Mouse (Mus musculus) liver, embryonic 11.5 days (tissue): ENCODE data around the gene Gm11627. TPM values are rescaled to one million over a fixed set of nuclear protein-coding genes. Genes with fewer than 3 reads are reported as not detected.

Experiments used
- ATAC-seq: fragments of 200-750 bp; cut with Nextera tagmentation; replicated peaks from 2 replicates; pipeline ENCODE4 v1.8.0; 2017; ENCODE audit warnings: moderate number of reproducible peaks, mild to moderate bottlenecking, moderate TSS enrichment, moderate library complexity; ENCODE audit not compliant: low FRiP score
- DNase-seq: peaks from one replicate; pipeline ENCODE4 v3.0.0-alpha.2; 2017; ENCODE audit warnings: low spot score
- H3K27ac ChIP-seq: fragments of 300-500 bp; sonication (generic); 2 replicates; pipeline ENCODE4 v1.5.1; 2014; ENCODE audit warnings: mild to moderate bottlenecking, low read depth, low read length, control low read depth
- H3K27me3 ChIP-seq: fragments of 300-500 bp; sonication (generic); replicated peaks from 2 replicates; pipeline ENCODE4 v1.6.1; 2014; ENCODE audit warnings: low read length, mixed read lengths; ENCODE audit not compliant: control insufficient read depth, insufficient read depth
- H3K36me3 ChIP-seq: fragments of 300-500 bp; sonication (generic); 2 replicates; pipeline ENCODE4 v1.6.1; 2014; ENCODE audit warnings: mild to moderate bottlenecking, low read length, moderate library complexity, mixed read lengths; ENCODE audit not compliant: control insufficient read depth, insufficient read depth
- H3K4me1 ChIP-seq: fragments of 300-500 bp; sonication (generic); replicated peaks from 2 replicates; pipeline ENCODE4 v1.6.1; 2014; ENCODE audit warnings: low read length, mixed read lengths; ENCODE audit not compliant: control insufficient read depth, insufficient read depth
- H3K4me2 ChIP-seq: fragments of 300-500 bp; sonication (generic); 2 replicates; pipeline ENCODE4 v1.6.1; 2014; ENCODE audit warnings: mild to moderate bottlenecking, control low read depth, moderate library complexity
- H3K4me3 ChIP-seq: fragments of 300-500 bp; sonication (generic); 2 replicates; pipeline ENCODE4 v1.5.1; 2014; ENCODE audit warnings: low read depth, low read length, control low read depth
- H3K9ac ChIP-seq: fragments of 300-500 bp; sonication (generic); 2 replicates; pipeline ENCODE4 v1.6.1; 2014; ENCODE audit warnings: low read depth, low read length, control low read depth
- H3K9me3 ChIP-seq: fragments of 300-500 bp; sonication (generic); 2 replicates; pipeline ENCODE4 v1.6.1; 2016; ENCODE audit warnings: low read length, inconsistent platforms, mixed read lengths; ENCODE audit not compliant: control insufficient read depth
- WGBS: fragments of 180-500 bp; shearing (Covaris S2); extraction: QIAGEN DNeasy Blood & Tissue Kit; methylation state at CpG from one replicate; pipeline ENCODE4 v1.1.7; 2014; 5-methylcytosine and 5-hydroxymethylcytosine counted together
- polyA plus RNA-seq: library from polyadenylated mRNA; unstranded; fragments of >200 nt; fragmentation: Nextera tagmentation; extraction: Ambion mirVana; gene quantifications from 2 replicates; pipeline ENCODE4 v1.2.1, GENCODE M21; 2014

The Gm11627 gene
- polyA plus RNA-seq = 1.2 and 1.4 TPM in 2 replicates

DNA sequence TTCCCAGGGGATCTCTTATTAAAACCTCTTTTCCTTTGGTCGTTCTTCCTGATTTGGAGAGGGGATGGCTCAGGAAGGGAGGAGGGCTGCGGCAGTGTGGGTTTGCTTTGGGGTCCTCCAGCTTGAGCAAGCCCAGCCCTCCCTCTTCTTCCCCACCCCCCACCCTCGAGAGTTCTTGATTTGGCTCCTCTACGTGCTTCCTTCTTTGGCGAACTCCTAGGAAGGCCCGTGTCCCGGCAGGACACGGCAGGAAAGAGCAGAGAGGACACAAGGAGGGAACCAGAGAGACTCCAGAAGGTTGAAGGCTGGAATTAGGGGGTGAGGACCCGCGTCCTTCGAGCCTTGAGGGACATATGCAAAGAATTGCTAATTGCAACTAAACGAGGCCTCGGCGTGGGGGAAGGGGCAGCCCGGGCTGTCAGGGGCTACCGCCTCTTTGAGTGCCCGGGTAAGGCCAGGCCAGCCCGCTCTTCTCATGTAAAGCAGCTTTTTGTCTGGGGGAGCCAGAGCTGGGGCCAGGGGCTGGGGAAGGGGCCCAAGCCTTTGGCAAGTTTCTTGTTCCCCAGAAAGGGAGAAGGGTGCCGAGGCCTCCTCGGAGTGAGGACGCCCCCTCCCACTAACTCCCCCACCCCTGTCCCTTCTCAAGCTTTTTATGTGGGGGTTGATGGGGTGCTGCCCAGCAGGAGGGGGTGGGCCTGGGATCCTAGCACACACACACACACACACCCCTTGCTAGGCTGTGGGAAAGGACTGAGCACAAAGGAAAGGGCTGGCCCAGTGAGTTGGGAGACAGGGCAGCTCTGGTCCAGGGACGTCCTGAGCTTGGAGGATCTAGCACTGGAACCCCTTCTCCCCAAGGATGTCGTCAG lies at the start of gene Gm11627:
Gene Gm11627, minus strand, starts transcription at position 297 of the 869 bp plus-strand sequence.
- ATAC-seq (no peak), DNase-seq (peak; percentile 44)
- Histone ChIP-seq H3K9me3 (no peaks in the 10 kb centered on the region), H3K4me1 (peaks cover 2% of the 10 kb centered on the region; the same call in 1 of the 2 replicates), H3K27ac (no peak within 1 kb of the TSS; the same call in 1 of the 2 replicates), H3K4me2 (peak within 1 kb of the TSS; percentile 67), H3K4me3 (peak within 1 kb of the TSS; percentile 37), H3K9ac (peak within 1 kb of the TSS; percentile 37), H3K36me3 (no peaks in the 10 kb centered on the region), H3K27me3 (peaks cover 11% of the 10 kb centered on the region)
- WGBS = 16% methylated on average over 23 of the region's 23 CpGs

DNA sequence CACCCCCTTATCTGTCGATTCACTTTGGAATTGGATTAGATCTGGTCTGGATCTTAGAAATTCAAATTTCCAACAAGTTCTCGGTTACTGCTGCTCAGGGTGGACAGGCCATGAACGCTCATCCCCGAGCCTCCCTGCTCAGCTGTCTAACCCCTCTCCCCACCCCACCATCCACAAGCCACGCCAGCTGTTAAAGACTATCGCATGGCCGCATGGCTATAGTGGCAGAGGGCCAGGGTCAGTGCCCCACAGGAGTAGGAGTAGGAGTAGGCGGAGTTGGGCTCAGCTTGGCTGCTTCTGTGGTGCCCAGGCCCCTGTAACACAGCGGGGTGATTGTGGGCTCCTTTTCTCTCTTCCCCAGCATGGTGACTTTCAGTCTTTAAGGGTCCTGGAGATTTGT lies 49.3 kb upstream of the Gm11627 start:
- Histone ChIP-seq H3K36me3 (no peaks in the 10 kb centered on the region), H3K27me3 (peaks cover 6% of the 10 kb centered on the region), H3K27ac (no peak overlapping the region), H3K4me3 (no peak overlapping the region), H3K9ac (no peak overlapping the region), H3K9me3 (no peaks in the 10 kb centered on the region), H3K4me2 (no peak overlapping the region), H3K4me1 (peaks cover 31% of the 10 kb centered on the region)
- no peak for DNase-seq
- ATAC-seq = no peak
- 72% methylated on average over 9 of the region's 9 CpGs for WGBS

DNA sequence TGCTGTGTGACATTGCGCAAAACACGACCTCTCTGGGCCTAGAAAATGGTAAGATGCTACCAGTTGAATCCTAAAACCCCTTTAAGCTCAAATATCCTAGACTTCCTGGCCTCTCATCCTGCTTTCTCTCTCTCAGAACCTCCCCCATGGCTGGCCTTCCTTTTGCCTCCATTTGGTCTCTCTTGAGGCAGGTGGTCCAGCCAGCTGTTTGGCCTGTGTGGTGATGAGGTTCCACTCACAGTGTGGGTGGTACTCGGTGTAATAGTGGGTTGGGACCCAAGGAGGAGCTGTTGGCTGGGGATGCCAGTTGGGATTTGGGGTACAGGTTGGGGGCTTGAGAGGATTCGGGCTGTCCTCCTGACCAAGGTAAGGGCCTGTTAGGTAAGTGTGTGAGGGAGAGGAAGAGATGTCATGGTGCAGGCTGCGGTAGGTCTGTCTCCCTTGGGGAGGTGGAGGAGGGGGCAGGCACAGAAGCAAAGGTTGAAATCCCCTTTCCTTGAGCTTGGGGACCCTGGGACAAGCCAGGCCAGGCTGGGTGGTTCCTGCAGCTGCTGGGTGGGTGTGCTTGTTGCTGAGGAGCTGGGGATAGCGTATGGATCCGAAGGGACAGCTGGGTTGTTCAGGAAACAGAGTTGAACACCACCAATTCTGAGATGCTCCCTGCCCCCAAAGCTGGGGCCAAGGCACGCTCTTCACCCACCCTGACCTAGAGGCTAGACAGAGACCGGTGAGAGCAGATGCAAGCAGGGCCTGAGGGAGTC lies 48.1 kb upstream of the Gm11627 start:
- no peaks in the 10 kb centered on the region for H3K9me3 ChIP-seq
- H3K27ac ChIP-seq = no peak overlapping the region
- H3K36me3 ChIP-seq = no peaks in the 10 kb centered on the region
- no peak overlapping the region for H3K4me3 ChIP-seq
- H3K4me2 ChIP-seq = no peak overlapping the region
- H3K4me1 ChIP-seq = peaks cover 23% of the 10 kb centered on the region
- WGBS = 82% methylated on average over 9 of the region's 9 CpGs
- H3K27me3 ChIP-seq = 0 out of 2 replicates have a peak, but pooled peaks cover 3% of the 10 kb centered on the region
- H3K9ac ChIP-seq = no peak overlapping the region
- DNase-seq (no peak), ATAC-seq (no peak)

DNA sequence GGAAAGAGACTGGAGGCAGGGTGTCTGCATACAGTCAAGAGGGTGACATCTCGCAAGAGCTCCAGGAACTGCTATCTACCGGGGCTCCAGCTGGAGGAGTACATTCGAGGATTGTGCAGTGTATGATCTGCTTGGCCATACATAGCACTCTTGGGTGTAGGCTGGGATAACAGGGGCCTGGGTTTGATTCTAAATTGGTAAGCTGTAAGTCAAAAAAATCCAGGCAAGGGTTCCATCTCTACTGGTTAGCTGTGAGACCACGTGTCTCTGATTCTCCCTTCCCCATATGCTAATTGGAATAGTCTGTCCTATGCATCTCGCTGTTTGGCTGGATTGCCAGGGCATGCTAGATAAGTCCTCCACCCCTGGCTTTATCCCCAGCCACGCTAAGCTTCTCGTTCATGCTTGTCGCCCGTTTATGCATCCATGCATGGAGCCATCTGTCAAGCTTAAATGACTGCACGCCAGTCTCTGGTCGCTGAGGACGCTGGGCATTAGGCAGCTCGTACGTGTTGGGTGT lies 45.7 kb upstream of the Gm11627 start:
- no peaks in the 10 kb centered on the region for H3K27me3 ChIP-seq
- no peak for DNase-seq
- peak overlapping the region; percentile 13; the same call in 1 of the 2 replicates for H3K4me2 ChIP-seq
- 60% methylated on average over 14 of the region's 14 CpGs for WGBS
- no peak overlapping the region for H3K4me3 ChIP-seq
- no peak for ATAC-seq
- H3K9me3 ChIP-seq = no peaks in the 10 kb centered on the region
- H3K27ac ChIP-seq = peak overlapping the region; percentile 73
- no peaks in the 10 kb centered on the region for H3K36me3 ChIP-seq
- H3K9ac ChIP-seq = no peak overlapping the region
- peaks cover 11% of the 10 kb centered on the region for H3K4me1 ChIP-seq

DNA sequence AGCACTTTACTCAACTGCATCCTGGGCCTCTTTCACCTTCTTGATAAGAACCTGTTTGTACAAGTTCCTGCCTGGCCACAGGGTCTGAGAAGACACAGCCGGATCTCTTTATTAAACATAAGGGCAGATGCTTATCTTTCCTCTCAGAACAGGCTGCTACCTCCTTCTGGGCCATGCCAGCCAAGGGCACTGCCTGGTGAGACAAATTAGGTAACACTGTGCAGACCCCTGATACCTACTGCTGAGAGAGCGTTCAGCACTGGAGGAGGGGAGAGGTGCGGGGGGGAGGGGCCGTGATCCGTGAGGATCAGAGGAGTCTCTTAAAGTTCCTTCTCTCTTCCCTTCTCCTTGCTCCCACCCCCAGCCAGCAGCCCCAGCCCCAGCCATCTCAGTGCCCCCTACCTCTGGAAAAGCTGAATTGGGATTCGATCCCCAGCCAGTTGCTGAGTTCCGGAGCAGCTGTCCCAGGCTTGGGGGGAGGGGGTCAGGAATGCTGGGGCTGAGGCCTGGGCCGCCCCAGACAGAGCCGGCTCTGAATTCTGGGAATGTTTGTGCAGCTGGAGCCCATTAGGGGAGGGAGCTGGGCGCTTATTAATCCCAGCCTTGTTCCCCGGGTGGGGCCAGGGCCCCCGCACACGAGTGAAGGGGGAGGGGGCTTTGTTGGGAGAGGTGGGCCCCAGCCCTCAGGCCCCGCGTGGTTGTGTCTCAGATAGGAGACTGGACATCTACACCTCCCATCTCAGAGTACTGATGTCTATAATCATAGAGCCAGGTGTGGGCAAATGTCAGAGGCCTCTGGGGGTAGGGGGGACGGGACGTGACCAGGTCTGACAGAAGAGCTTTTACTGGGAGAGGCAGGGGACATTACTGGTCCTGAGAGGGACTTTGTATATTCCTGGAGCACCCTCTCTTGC lies 44.9 kb upstream of the Gm11627 start:
- peak; percentile 41; the same call in 1 of the 2 replicates for ATAC-seq
- peak overlapping the region; percentile 50 for H3K4me2 ChIP-seq
- H3K9me3 ChIP-seq = peaks cover 2% of the 10 kb centered on the region
- no peak for DNase-seq
- H3K36me3 ChIP-seq = no peaks in the 10 kb centered on the region
- H3K27ac ChIP-seq = peak overlapping the region; percentile 73
- WGBS = 22% methylated on average over 17 of the region's 17 CpGs
- peaks cover 11% of the 10 kb centered on the region for H3K4me1 ChIP-seq
- 0 out of 2 replicates have a peak overlapping the region, but pooled peaks have one; percentile 8 for H3K4me3 ChIP-seq
- no peaks in the 10 kb centered on the region for H3K27me3 ChIP-seq
- H3K9ac ChIP-seq = no peak overlapping the region

DNA sequence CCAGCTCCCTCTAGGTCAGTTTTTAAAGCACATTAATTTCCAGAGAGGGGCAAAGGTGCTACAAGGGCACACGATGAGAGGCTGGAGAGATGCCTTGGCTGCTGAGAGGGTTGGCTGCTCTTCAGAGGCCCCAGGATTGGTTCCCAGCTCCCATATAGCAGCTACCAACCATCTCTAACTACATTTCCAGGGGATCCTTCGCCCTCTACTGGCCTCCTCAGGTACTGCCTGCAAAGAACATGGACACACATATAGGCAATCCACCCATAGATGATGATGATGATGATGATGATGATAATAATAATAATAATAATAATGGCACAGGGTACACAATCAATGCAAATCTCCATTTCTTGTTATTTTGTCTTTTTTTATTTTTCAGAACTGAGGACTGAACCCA lies 40.2 kb upstream of the Gm11627 start:
- H3K27me3 ChIP-seq = no peaks in the 10 kb centered on the region
- 60% methylated on average over 2 of the region's 2 CpGs for WGBS
- no peaks in the 10 kb centered on the region for H3K36me3 ChIP-seq
- DNase-seq = no peak
- ATAC-seq = no peak
- H3K9me3 ChIP-seq = peaks cover 2% of the 10 kb centered on the region
- no peak overlapping the region for H3K4me2 ChIP-seq
- no peak overlapping the region for H3K4me3 ChIP-seq
- H3K4me1 ChIP-seq = peaks cover 8% of the 10 kb centered on the region
- no peak overlapping the region for H3K27ac ChIP-seq
- H3K9ac ChIP-seq = no peak overlapping the region

DNA sequence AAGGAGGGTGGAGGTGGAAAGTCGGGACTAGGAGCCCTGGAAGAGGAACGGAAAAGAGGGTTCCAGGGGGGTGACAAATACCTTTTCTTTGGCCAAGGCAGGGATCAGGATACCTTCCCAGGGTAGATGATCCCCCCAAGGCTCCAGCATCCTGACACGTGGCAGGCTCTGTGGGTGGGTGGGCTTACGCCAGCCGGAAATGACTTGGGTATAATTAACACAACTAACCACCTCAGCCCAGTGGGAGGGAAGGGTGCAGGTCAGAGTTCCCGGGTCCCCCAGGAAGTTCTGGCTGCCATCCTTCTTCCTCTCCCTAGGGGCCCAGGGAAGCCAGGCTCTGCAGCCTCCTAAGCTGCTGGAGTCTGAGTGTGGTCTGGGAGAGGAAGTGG lies 32.0 kb upstream of the Gm11627 start:
- H3K4me2 ChIP-seq = no peak overlapping the region
- 11% methylated on average over 6 of the region's 6 CpGs for WGBS
- no peaks in the 10 kb centered on the region for H3K36me3 ChIP-seq
- H3K27ac ChIP-seq = peak overlapping the region; percentile 16; the same call in 1 of the 2 replicates
- ATAC-seq (no peak), DNase-seq (no peak)
- H3K27me3 ChIP-seq = peaks cover 27% of the 10 kb centered on the region
- no peak overlapping the region for H3K4me3 ChIP-seq
- H3K9me3 ChIP-seq = no peaks in the 10 kb centered on the region
- H3K9ac ChIP-seq = no peak overlapping the region
- no peaks in the 10 kb centered on the region for H3K4me1 ChIP-seq
